Mouse (Mus musculus): ENCODE results near the gene Tunar. TPM values are rescaled to one million over a fixed set of nuclear protein-coding genes. Genes with fewer than 3 reads are reported as not detected.

The Tunar gene
- not detected in 2 replicates for total RNA-seq (2014; rRNA removed)
- polyA plus RNA-seq (2012; rRNA removed), result not detected in 2 replicates

- Histone ChIP-seq H3K9ac (ENCODE audit: low read depth, low read length) (no peak within 1 kb of the TSS), H3K27me3 (ENCODE audit: control insufficient read depth, insufficient read depth, low read length) (peaks cover 10% of the 10 kb centered on the region), H3K27ac (replicated peaks; ENCODE audit: insufficient read depth, low read depth, low read length) (no peak within 1 kb of the TSS), H3K4me1 (ENCODE audit: control insufficient read depth, insufficient read depth, low read length) (no peaks in the 10 kb centered on the region), H3K79me2 (ENCODE audit: control insufficient read depth, insufficient read depth, low read length) (no peaks in the 10 kb centered on the region), H3K36me3 (ENCODE audit: control insufficient read depth, insufficient read depth, low read length) (no peaks in the 10 kb centered on the region), H3K4me3 (ENCODE audit: insufficient read depth, low read depth, low read length) (no peak within 1 kb of the TSS)
- 84% methylated on average over 2 of the region's 2 CpGs for WGBS
- TF ChIP-seq POLR2A (IDR thresholded peaks at IDR 0.05; ENCODE audit: extremely low read depth, insufficient read depth, low read length) (no peak), CTCF (IDR thresholded peaks at IDR 0.05; ENCODE audit: low read depth, low read length) (no peak)
- no peak for DNase-seq (ENCODE audit: extremely low read depth, low read depth, low spot score)
Measured at GRCm38 (mm10) chr12:105333570-105333969, at the start of gene Tunar. TSS of gene Tunar (plus strand) at chr12:105333870.

GRCm38 (mm10) chr12:105312571-105313035 lies 21.1 kb upstream of the Tunar start:
- H3K27ac ChIP-seq (replicated peaks; ENCODE audit: insufficient read depth, low read depth, low read length), result no peak overlapping the region
- no peaks in the 10 kb centered on the region for H3K27me3 ChIP-seq (ENCODE audit: control insufficient read depth, insufficient read depth, low read length)
- no peaks in the 10 kb centered on the region for H3K79me2 ChIP-seq (ENCODE audit: control insufficient read depth, insufficient read depth, low read length)
- H3K9ac ChIP-seq (ENCODE audit: low read depth, low read length), result no peak overlapping the region
- WGBS, result 73% methylated on average over 5 of the region's 5 CpGs
- no peak for TF ChIP-seq CTCF (IDR thresholded peaks at IDR 0.05; ENCODE audit: low read depth, low read length)
- no peak for TF ChIP-seq POLR2A (IDR thresholded peaks at IDR 0.05; ENCODE audit: extremely low read depth, insufficient read depth, low read length)
- H3K4me3 ChIP-seq (ENCODE audit: insufficient read depth, low read depth, low read length), result no peak overlapping the region
- H3K4me1 ChIP-seq (ENCODE audit: control insufficient read depth, insufficient read depth, low read length), result no peaks in the 10 kb centered on the region
- H3K36me3 ChIP-seq (ENCODE audit: control insufficient read depth, insufficient read depth, low read length), result no peaks in the 10 kb centered on the region
- DNase-seq (ENCODE audit: extremely low read depth, low read depth, low spot score), result no peak

GRCm38 (mm10) chr12:105314328-105314727 lies 19.3 kb upstream of the Tunar start:
- Histone ChIP-seq H3K27me3 (ENCODE audit: control insufficient read depth, insufficient read depth, low read length) (no peaks in the 10 kb centered on the region), H3K9ac (ENCODE audit: low read depth, low read length) (no peak overlapping the region), H3K36me3 (ENCODE audit: control insufficient read depth, insufficient read depth, low read length) (no peaks in the 10 kb centered on the region), H3K27ac (replicated peaks; ENCODE audit: insufficient read depth, low read depth, low read length) (no peak overlapping the region), H3K4me1 (ENCODE audit: control insufficient read depth, insufficient read depth, low read length) (no peaks in the 10 kb centered on the region), H3K4me3 (ENCODE audit: insufficient read depth, low read depth, low read length) (no peak overlapping the region), H3K79me2 (ENCODE audit: control insufficient read depth, insufficient read depth, low read length) (no peaks in the 10 kb centered on the region)
- no peak for DNase-seq (ENCODE audit: extremely low read depth, low read depth, low spot score)
- WGBS, result 87% methylated on average over 1 of the region's 1 CpGs
- TF ChIP-seq CTCF (IDR thresholded peaks at IDR 0.05; ENCODE audit: low read depth, low read length) (no peak), POLR2A (IDR thresholded peaks at IDR 0.05; ENCODE audit: extremely low read depth, insufficient read depth, low read length) (no peak)

GRCm38 (mm10) chr12:105322160-105322559 lies 11.5 kb upstream of the Tunar start:
- 22% methylated on average over 6 of the region's 6 CpGs for WGBS
- no peaks in the 10 kb centered on the region for H3K4me1 ChIP-seq (ENCODE audit: control insufficient read depth, insufficient read depth, low read length)
- no peaks in the 10 kb centered on the region for H3K36me3 ChIP-seq (ENCODE audit: control insufficient read depth, insufficient read depth, low read length)
- no peak overlapping the region for H3K9ac ChIP-seq (ENCODE audit: low read depth, low read length)
- no peaks in the 10 kb centered on the region for H3K79me2 ChIP-seq (ENCODE audit: control insufficient read depth, insufficient read depth, low read length)
- DNase-seq (ENCODE audit: extremely low read depth, low read depth, low spot score), result no peak
- no peak for TF ChIP-seq POLR2A (IDR thresholded peaks at IDR 0.05; ENCODE audit: extremely low read depth, insufficient read depth, low read length)
- TF ChIP-seq CTCF (IDR thresholded peaks at IDR 0.05; ENCODE audit: low read depth, low read length), result no peak
- H3K27ac ChIP-seq (replicated peaks; ENCODE audit: insufficient read depth, low read depth, low read length), result no peak overlapping the region
- H3K27me3 ChIP-seq (ENCODE audit: control insufficient read depth, insufficient read depth, low read length), result no peaks in the 10 kb centered on the region
- H3K4me3 ChIP-seq (ENCODE audit: insufficient read depth, low read depth, low read length), result no peak overlapping the region

GRCm38 (mm10) chr12:105327051-105327450 lies 6.6 kb upstream of the Tunar start:
- Histone ChIP-seq H3K9ac (ENCODE audit: low read depth, low read length) (no peak overlapping the region), H3K4me3 (ENCODE audit: insufficient read depth, low read depth, low read length) (no peak overlapping the region), H3K36me3 (ENCODE audit: control insufficient read depth, insufficient read depth, low read length) (no peaks in the 10 kb centered on the region), H3K79me2 (ENCODE audit: control insufficient read depth, insufficient read depth, low read length) (no peaks in the 10 kb centered on the region), H3K4me1 (ENCODE audit: control insufficient read depth, insufficient read depth, low read length) (no peaks in the 10 kb centered on the region), H3K27ac (replicated peaks; ENCODE audit: insufficient read depth, low read depth, low read length) (no peak overlapping the region), H3K27me3 (ENCODE audit: control insufficient read depth, insufficient read depth, low read length) (no peaks in the 10 kb centered on the region)
- TF ChIP-seq POLR2A (IDR thresholded peaks at IDR 0.05; ENCODE audit: extremely low read depth, insufficient read depth, low read length) (no peak), CTCF (IDR thresholded peaks at IDR 0.05; ENCODE audit: low read depth, low read length) (no peak)
- DNase-seq (ENCODE audit: extremely low read depth, low read depth, low spot score), result no peak
- 69% methylated on average over 5 of the region's 5 CpGs for WGBS

GRCm38 (mm10) chr12:105328396-105328795 lies 5.3 kb upstream of the Tunar start:
- no peaks in the 10 kb centered on the region for H3K27me3 ChIP-seq (ENCODE audit: control insufficient read depth, insufficient read depth, low read length)
- H3K27ac ChIP-seq (replicated peaks; ENCODE audit: insufficient read depth, low read depth, low read length), result no peak overlapping the region
- no peaks in the 10 kb centered on the region for H3K4me1 ChIP-seq (ENCODE audit: control insufficient read depth, insufficient read depth, low read length)
- H3K36me3 ChIP-seq (ENCODE audit: control insufficient read depth, insufficient read depth, low read length), result no peaks in the 10 kb centered on the region
- TF ChIP-seq CTCF (IDR thresholded peaks at IDR 0.05; ENCODE audit: low read depth, low read length), result no peak
- TF ChIP-seq POLR2A (IDR thresholded peaks at IDR 0.05; ENCODE audit: extremely low read depth, insufficient read depth, low read length), result no peak
- DNase-seq (ENCODE audit: extremely low read depth, low read depth, low spot score), result no peak
- 73% methylated on average over 11 of the region's 11 CpGs for WGBS
- no peak overlapping the region for H3K4me3 ChIP-seq (ENCODE audit: insufficient read depth, low read depth, low read length)
- H3K79me2 ChIP-seq (ENCODE audit: control insufficient read depth, insufficient read depth, low read length), result no peaks in the 10 kb centered on the region
- H3K9ac ChIP-seq (ENCODE audit: low read depth, low read length), result no peak overlapping the region
